Mouse (Mus musculus): Measurements from ENCODE around the gene Serpina3b. TPM values are rescaled to one million over a fixed set of nuclear protein-coding genes. Genes with fewer than 3 reads are reported as not detected.

The Serpina3b gene
- total RNA-seq, 2 experiments from 2014 or later, result not detected

- intact Hi-C loops (cut with DNase I), result no loop called here
- no peak for DNase-seq (ENCODE audit: low spot score in 2 of 2)
These were observed 25.3 kb downstream of the Serpina3b start for GRCm38 (mm10) chr12:104153041-104153645.

DNA sequence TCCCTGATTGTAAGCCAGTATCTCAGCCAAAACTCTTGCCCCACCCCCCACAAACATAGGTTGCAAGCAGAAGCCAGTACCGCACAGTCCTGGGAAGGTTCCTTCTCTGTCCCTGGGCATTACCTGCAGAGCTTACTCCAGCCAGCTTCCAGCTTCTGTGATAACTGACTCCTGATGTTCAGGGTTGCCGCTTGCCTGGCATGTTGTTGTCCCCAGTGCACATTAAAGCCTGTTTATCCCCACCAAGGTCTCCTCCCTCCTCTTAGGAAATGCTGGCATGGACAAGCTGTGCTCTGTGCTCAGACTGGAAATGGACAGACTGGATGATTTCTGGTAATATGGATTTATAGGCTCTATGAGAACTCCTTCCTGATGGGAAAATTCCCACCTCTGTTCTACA, 25.9 kb downstream of the Serpina3b start, which contains the start of gene Serpina3c:
Gene Serpina3c (minus strand): TSS at position 215 of the 400 bp plus-strand sequence.
- DNase-seq (ENCODE audit: low spot score in 2 of 2), result no peak
- intact Hi-C loops (cut with DNase I), result no loop called here

DNA sequence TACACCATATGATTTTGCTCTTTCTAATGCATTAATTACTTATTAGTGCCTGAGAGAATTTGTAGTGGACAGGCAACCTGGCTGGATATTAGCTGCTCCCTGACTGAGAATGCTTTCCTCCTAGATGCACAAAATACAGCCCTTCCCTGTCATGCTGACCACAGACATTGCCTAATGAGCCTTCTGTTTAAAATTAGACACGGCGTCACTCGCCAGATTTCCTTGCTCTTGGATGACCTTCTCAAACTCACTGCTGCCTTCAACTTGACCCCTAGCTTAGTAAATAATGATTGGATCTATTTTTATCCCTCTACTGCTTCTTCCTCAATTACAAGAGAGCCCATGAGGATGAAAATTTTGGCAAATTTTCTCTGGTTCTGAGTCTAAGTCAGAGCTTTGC, 47.0 kb downstream of the Serpina3b start:
- intact Hi-C loops (cut with DNase I), result no loop called here

GRCm38 (mm10) chr12:104175636-104176035, 47.8 kb downstream of the Serpina3b start:
- intact Hi-C loops (cut with DNase I), result no loop called here
- DNase-seq (ENCODE audit: low spot score in 2 of 2), result no peak

More for the DNA sequence above, 47.0 kb downstream of the Serpina3b start:
- no peak for DNase-seq (ENCODE audit: low spot score in 2 of 2)

GRCm38 (mm10) chr12:104178577-104178976, 50.8 kb downstream of the Serpina3b start:
- intact Hi-C loops (cut with DNase I), result no loop called here
- DNase-seq (ENCODE audit: low spot score in 2 of 2), result no peak

GRCm38 (mm10) chr12:104178987-104179386, 51.2 kb downstream of the Serpina3b start:
- intact Hi-C loops (cut with DNase I), result no loop called here
- DNase-seq (ENCODE audit: low spot score in 2 of 2), result no peak

DNA sequence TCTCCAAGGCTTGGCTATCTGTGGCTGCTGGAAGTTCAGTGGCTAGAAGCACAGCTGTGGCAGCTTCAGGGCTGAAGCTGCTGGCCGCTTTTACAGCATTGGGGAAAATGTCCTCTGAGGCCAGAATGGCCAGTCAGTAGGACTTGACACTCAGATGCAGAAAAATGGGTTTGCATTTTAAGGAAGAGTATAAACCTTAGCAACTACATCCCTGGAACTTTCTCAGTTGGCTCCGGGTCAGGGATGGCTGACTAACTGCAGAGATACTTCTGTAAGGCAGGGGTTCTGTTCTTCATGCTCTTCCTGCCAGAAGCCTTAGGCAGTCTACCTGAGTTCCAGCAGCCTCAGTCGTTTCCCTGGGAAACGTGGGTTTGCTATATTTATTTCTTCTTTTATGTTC, 57.2 kb downstream of the Serpina3b start:
- intact Hi-C loops (cut with DNase I), result no loop called here
- DNase-seq (ENCODE audit: low spot score in 2 of 2), result no peak

GRCm38 (mm10) chr12:104186041-104186581, 58.3 kb downstream of the Serpina3b start:
- peak; percentile 11 to 65 for DNase-seq (ENCODE audit: low spot score in 2 of 2)

More at GRCm38 (mm10) chr12:104186041-104186581, 58.3 kb downstream of the Serpina3b start:
- intact Hi-C loops (cut with DNase I), result no loop called here

Other genes starting within 250 kb of the Serpina3b start
- not detected for gene Serpina1c, start 223.1 kb upstream of the Serpina3b start, total RNA-seq (2021)
- gene Serpina1e, start 169.0 kb upstream of the Serpina3b start, total RNA-seq (2021), result not detected
- gene Serpina11, start 138.0 kb upstream of the Serpina3b start, total RNA-seq (2021), result not detected
- 1 to 10 TPM in 1 of 2 experiments, under 1 TPM in 1; 0.77 to 1.4 TPM for gene Serpina9, start 114.2 kb upstream of the Serpina3b start, total RNA-seq (2021)
- not detected for gene Serpina12, start 83.6 kb upstream of the Serpina3b start, total RNA-seq (2021)
- not detected for gene Serpina5, start 26.9 kb upstream of the Serpina3b start, total RNA-seq (2021)
- not detected for gene Serpina3a, start 15.3 kb upstream of the Serpina3b start, total RNA-seq (2021)
- gene Serpina3c, start 25.9 kb downstream of the Serpina3b start, total RNA-seq (2021), result not detected
- gene Serpina3f, start 86.5 kb downstream of the Serpina3b start, total RNA-seq (2021), result not detected
- under 1 TPM; 0.26 to 0.27 TPM for gene Serpina3g, start 108.2 kb downstream of the Serpina3b start, total RNA-seq (2021)
- gene Serpina3i, start 135.1 kb downstream of the Serpina3b start, total RNA-seq (2021), result not detected
- gene Serpina3j, start 186.6 kb downstream of the Serpina3b start, total RNA-seq (2021), result not detected
- not detected for gene Serpina3k, start 210.5 kb downstream of the Serpina3b start, total RNA-seq (2021)
- gene Serpina3m, start 210.5 kb downstream of the Serpina3b start, total RNA-seq (2021), result not detected